Mouse (Mus musculus) liver, embryonic 13.5 days (tissue): ENCODE measurements around the gene Abcb6. TPM values are rescaled to one million over a fixed set of nuclear protein-coding genes. Genes with fewer than 3 reads are reported as not detected.
A peak's percentile ranks its signal among the peaks of the same experiment; 100 is the strongest.

Source experiments
- ATAC-seq: fragments of 200-750 bp; cut with Nextera tagmentation; 2 replicates; pipeline ENCODE4 v1.8.0; 2017; ENCODE audit warnings: low read depth, mild to moderate bottlenecking, moderate number of reproducible peaks, moderate library complexity
- DNase-seq: peaks from one replicate; pipeline ENCODE4 v3.0.0; 2022
- H3K27ac ChIP-seq: fragments of 300-500 bp; sonication (generic); 2 replicates; pipeline ENCODE4 v1.5.1; 2015; ENCODE audit warnings: moderate library complexity, mild to moderate bottlenecking, inconsistent platforms
- H3K27me3 ChIP-seq: fragments of 300-500 bp; sonication (generic); 2 replicates; pipeline ENCODE4 v1.6.1; 2015; ENCODE audit warnings: mild to moderate bottlenecking, inconsistent platforms
- H3K36me3 ChIP-seq: fragments of 300-500 bp; sonication (generic); 2 replicates; pipeline ENCODE4 v1.6.1; 2015; ENCODE audit warnings: mild to moderate bottlenecking, inconsistent platforms
- H3K4me1 ChIP-seq: fragments of 300-500 bp; sonication (generic); replicated peaks from 2 replicates; pipeline ENCODE4 v1.6.1; 2015; ENCODE audit warnings: inconsistent platforms
- H3K4me2 ChIP-seq: fragments of 300-500 bp; sonication (generic); 2 replicates; pipeline ENCODE4 v1.6.1; 2015; ENCODE audit warnings: inconsistent platforms, mild to moderate bottlenecking, moderate library complexity
- H3K4me3 ChIP-seq: fragments of 300-500 bp; sonication (generic); replicated peaks from 2 replicates; pipeline ENCODE4 v1.5.1; 2015; ENCODE audit warnings: mild to moderate bottlenecking, inconsistent platforms
- H3K9ac ChIP-seq: fragments of 300-500 bp; sonication (generic); 2 replicates; pipeline ENCODE4 v1.6.1; 2015; ENCODE audit warnings: mild to moderate bottlenecking, inconsistent platforms
- H3K9me3 ChIP-seq: fragments of 300-500 bp; sonication (generic); replicated peaks from 2 replicates; pipeline ENCODE4 v1.6.1; 2016; ENCODE audit warnings: inconsistent platforms
- WGBS: fragments of 180-500 bp; shearing (Covaris S2); methylation state at CpG from one replicate; pipeline ENCODE4 v1.1.7; 2015; ENCODE audit not compliant: insufficient replicate concordance; 5-methylcytosine and 5-hydroxymethylcytosine counted together
- polyA plus RNA-seq: library from polyadenylated mRNA; unstranded; fragments of >200 nt; fragmentation: Nextera tagmentation; extraction: Ambion mirVana; gene quantifications from 2 replicates; pipeline ENCODE4 v1.2.1, GENCODE M21; 2015

The Abcb6 gene
- polyA plus RNA-seq, 1 experiment from 2014 or later, result 69.9 TPM

DNA sequence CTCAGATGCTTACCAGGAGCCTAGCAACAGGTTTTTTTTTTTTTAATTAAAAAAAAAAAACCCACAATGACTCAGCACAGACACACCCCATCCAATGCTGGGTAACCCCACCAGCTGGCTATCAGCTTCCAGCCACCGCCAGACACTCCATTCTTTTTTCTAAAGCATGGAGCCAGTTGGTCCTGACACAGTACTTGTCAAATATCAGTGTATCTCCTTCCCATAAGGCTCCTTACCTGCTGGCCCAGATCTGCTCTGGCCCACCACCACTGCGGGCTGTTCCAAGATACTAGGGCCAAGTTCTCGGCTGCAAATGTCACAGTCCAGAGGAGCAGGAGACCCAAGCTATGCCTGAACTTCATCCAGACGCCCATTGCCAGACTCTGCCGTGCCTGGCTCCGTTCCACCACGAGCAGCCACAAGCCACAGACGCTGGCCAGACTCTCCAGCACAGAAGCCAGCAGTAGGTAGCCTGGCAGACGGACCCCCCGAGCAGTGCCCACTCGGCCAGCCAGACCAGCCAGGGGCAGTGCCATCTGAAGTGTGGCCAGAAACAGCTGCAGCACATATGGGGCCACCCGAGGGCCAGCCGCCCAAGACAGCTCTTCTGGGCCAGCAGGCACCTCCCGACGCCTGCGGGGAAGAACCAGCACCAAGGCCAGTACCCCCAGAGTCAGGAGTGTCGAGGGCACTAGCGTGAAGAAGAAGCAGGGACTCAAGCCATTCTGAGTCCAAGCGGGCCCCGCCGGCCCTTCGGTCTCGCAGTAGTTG is 673 bp downstream of the Abcb6 start:
- Histone ChIP-seq H3K4me3 (peak overlapping the region; percentile 95), H3K27me3 (no peaks in the 10 kb centered on the region), H3K9me3 (0 out of 2 replicates have a peak, but pooled peaks cover 4% of the 10 kb centered on the region), H3K4me2 (peak overlapping the region; percentile 96), H3K9ac (peak overlapping the region; percentile 99), H3K4me1 (peaks cover 59% of the 10 kb centered on the region), H3K36me3 (peaks cover 76% of the 10 kb centered on the region), H3K27ac (peak overlapping the region; percentile 100)
- peak; percentile 73 for DNase-seq
- 3% methylated on average over 23 of the region's 23 CpGs for WGBS
- peak; percentile 79 for ATAC-seq

- ATAC-seq (peak; percentile 96), DNase-seq (peak; percentile 97)
- peak within 1 kb of the TSS; percentile 91 for H3K4me2 ChIP-seq
- peak within 1 kb of the TSS; percentile 89 for H3K4me3 ChIP-seq
- no peaks in the 10 kb centered on the region for H3K9me3 ChIP-seq
- peaks cover 45% of the 10 kb centered on the region for H3K36me3 ChIP-seq
- no peaks in the 10 kb centered on the region for H3K27me3 ChIP-seq
- WGBS, result 3% methylated on average over 59 of the region's 59 CpGs
- H3K27ac ChIP-seq, result peak within 1 kb of the TSS; percentile 98
- peaks cover 35% of the 10 kb centered on the region for H3K4me1 ChIP-seq
- H3K9ac ChIP-seq, result peak within 1 kb of the TSS; percentile 93
Observed at GRCm38 (mm10) chr1:75168472-75169464, 11.4 kb downstream of the Abcb6 start, which contains the start of gene Zfand2b. Gene Zfand2b, plus strand, starts transcription at chr1:75168646.

GRCm38 (mm10) chr1:75168093-75168471 is 12.1 kb downstream of the Abcb6 start:
- Histone ChIP-seq H3K9me3 (no peaks in the 10 kb centered on the region), H3K4me2 (peak overlapping the region; percentile 91), H3K36me3 (peaks cover 38% of the 10 kb centered on the region), H3K9ac (peak overlapping the region; percentile 93), H3K4me3 (peak overlapping the region; percentile 89), H3K27ac (peak overlapping the region; percentile 98), H3K27me3 (no peaks in the 10 kb centered on the region), H3K4me1 (peaks cover 35% of the 10 kb centered on the region)
- ATAC-seq (peak; percentile 26), DNase-seq (no peak)
- 9% methylated on average over 7 of the region's 7 CpGs for WGBS

GRCm38 (mm10) chr1:75160256-75160617 is 20.0 kb downstream of the Abcb6 start:
- Histone ChIP-seq H3K9me3 (no peaks in the 10 kb centered on the region), H3K27ac (peak overlapping the region; percentile 91), H3K4me1 (peaks cover 49% of the 10 kb centered on the region), H3K36me3 (no peaks in the 10 kb centered on the region), H3K4me2 (peak overlapping the region; percentile 47), H3K4me3 (no peak overlapping the region), H3K27me3 (no peaks in the 10 kb centered on the region), H3K9ac (peak overlapping the region; percentile 47)
- 19% methylated on average over 4 of the region's 4 CpGs for WGBS
- DNase-seq (no peak), ATAC-seq (peak; percentile 67)

DNA sequence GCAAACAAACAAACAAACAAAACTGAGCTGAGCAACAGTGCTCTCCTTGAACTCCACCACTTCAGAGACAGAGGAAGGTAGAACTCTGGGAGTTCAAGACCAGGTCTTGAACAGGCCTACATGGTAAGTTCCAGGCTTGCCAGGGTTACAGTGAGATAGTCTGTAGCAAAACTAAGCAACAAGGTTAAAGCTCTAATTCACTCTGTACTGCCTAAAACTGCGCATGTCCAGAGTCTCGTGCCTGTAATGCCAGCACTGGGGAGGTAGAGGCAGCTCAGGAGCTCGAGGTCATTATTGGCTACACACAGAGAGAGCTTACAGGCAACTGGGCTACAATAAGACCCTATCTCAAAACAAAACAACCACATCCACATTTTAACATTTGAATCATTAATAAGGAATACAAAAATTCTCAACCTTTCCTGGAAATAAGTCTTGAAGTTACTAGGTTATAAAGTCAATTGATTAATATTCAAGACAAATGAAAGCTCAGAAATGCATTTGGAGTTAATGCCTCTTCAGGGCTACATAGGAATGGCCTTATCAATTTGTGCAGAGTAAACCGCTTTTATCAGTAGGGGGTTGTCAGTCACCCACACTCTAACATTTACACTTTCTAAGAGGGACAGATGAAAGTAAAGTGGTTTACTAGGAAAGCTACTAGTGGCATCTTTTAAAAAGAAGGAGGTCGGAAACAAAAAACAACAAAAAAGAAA is 20.5 kb downstream of the Abcb6 start:
- peak overlapping the region; percentile 91 for H3K27ac ChIP-seq
- H3K27me3 ChIP-seq, result no peaks in the 10 kb centered on the region
- H3K9ac ChIP-seq, result peak overlapping the region; percentile 41
- DNase-seq (no peak), ATAC-seq (peak; percentile 95)
- no peaks in the 10 kb centered on the region for H3K9me3 ChIP-seq
- WGBS, result 30% methylated on average over 5 of the region's 5 CpGs
- no peak overlapping the region for H3K4me3 ChIP-seq
- H3K4me2 ChIP-seq, result peak overlapping the region; percentile 47; the same call in 1 of the 2 replicates
- H3K4me1 ChIP-seq, result peaks cover 54% of the 10 kb centered on the region
- no peaks in the 10 kb centered on the region for H3K36me3 ChIP-seq

- peaks cover 57% of the 10 kb centered on the region for H3K4me1 ChIP-seq
- no peak overlapping the region for H3K4me2 ChIP-seq
- H3K27me3 ChIP-seq, result no peaks in the 10 kb centered on the region
- DNase-seq (no peak), ATAC-seq (no peak)
- H3K9ac ChIP-seq, result peak overlapping the region; percentile 41; the same call in 1 of the 2 replicates
- peak overlapping the region; percentile 91 for H3K27ac ChIP-seq
- no peak overlapping the region for H3K4me3 ChIP-seq
- no peaks in the 10 kb centered on the region for H3K36me3 ChIP-seq
- H3K9me3 ChIP-seq, result no peaks in the 10 kb centered on the region
Observed at GRCm38 (mm10) chr1:75158990-75159389, 21.2 kb downstream of the Abcb6 start.

GRCm38 (mm10) chr1:75155837-75156236 is 24.4 kb downstream of the Abcb6 start:
- H3K27me3 ChIP-seq, result no peaks in the 10 kb centered on the region
- H3K36me3 ChIP-seq, result no peaks in the 10 kb centered on the region
- H3K4me2 ChIP-seq, result no peak overlapping the region
- no peaks in the 10 kb centered on the region for H3K9me3 ChIP-seq
- ATAC-seq (no peak), DNase-seq (no peak)
- no peak overlapping the region for H3K27ac ChIP-seq
- peaks cover 52% of the 10 kb centered on the region for H3K4me1 ChIP-seq
- no peak overlapping the region for H3K9ac ChIP-seq
- 34% methylated on average over 3 of the region's 3 CpGs for WGBS
- H3K4me3 ChIP-seq, result no peak overlapping the region

GRCm38 (mm10) chr1:75148727-75149126 is 31.5 kb downstream of the Abcb6 start:
- ATAC-seq (no peak), DNase-seq (no peak)
- Histone ChIP-seq H3K9ac (no peak overlapping the region), H3K27ac (no peak overlapping the region), H3K27me3 (no peaks in the 10 kb centered on the region), H3K4me3 (no peak overlapping the region), H3K36me3 (peaks cover 63% of the 10 kb centered on the region), H3K4me2 (no peak overlapping the region), H3K9me3 (no peaks in the 10 kb centered on the region), H3K4me1 (peaks cover 42% of the 10 kb centered on the region)
- 85% methylated on average over 4 of the region's 4 CpGs for WGBS

GRCm38 (mm10) chr1:75147411-75148135 is 32.6 kb downstream of the Abcb6 start:
- peaks cover 63% of the 10 kb centered on the region for H3K36me3 ChIP-seq
- H3K9ac ChIP-seq, result 0 out of 2 replicates have a peak overlapping the region, but pooled peaks have one; percentile 11
- peak overlapping the region; percentile 1 for H3K27ac ChIP-seq
- no peak overlapping the region for H3K4me2 ChIP-seq
- no peak for ATAC-seq
- H3K4me1 ChIP-seq, result peaks cover 48% of the 10 kb centered on the region
- no peak for DNase-seq
- H3K9me3 ChIP-seq, result no peaks in the 10 kb centered on the region
- H3K27me3 ChIP-seq, result no peaks in the 10 kb centered on the region
- WGBS, result 80% methylated on average over 7 of the region's 7 CpGs
- no peak overlapping the region for H3K4me3 ChIP-seq

DNA sequence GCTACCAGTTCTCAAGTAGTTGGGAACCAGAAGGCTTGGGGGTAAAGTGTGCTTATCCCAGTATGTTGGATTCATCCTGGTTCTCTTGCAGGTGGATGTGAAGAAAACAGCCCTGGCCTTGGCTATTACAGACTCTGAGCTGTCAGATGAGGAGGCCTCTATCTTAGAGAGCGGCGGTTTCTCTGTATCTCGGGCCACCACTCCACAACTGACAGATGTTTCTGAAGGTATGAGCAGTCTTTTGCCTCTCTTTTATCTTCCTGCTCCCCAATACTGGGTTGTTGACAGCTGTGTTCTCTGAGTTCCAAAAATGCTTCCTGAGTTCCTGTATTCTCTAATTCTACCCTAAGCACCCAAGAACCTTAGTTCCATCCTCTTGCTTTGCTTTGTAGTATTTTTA is 34.6 kb downstream of the Abcb6 start:
- ATAC-seq (peak; percentile 13; the same call in 1 of the 2 replicates), DNase-seq (no peak)
- Histone ChIP-seq H3K4me1 (peaks cover 54% of the 10 kb centered on the region), H3K9ac (peak overlapping the region; percentile 99), H3K4me2 (peak overlapping the region; percentile 93), H3K27me3 (no peaks in the 10 kb centered on the region), H3K4me3 (peak overlapping the region; percentile 95), H3K36me3 (peaks cover 63% of the 10 kb centered on the region), H3K9me3 (no peaks in the 10 kb centered on the region), H3K27ac (peak overlapping the region; percentile 100)
- WGBS, result 32% methylated on average over 3 of the region's 3 CpGs
